17 mouse cellular contexts compared by ENCODE assay signal in the genomic region with DNA sequence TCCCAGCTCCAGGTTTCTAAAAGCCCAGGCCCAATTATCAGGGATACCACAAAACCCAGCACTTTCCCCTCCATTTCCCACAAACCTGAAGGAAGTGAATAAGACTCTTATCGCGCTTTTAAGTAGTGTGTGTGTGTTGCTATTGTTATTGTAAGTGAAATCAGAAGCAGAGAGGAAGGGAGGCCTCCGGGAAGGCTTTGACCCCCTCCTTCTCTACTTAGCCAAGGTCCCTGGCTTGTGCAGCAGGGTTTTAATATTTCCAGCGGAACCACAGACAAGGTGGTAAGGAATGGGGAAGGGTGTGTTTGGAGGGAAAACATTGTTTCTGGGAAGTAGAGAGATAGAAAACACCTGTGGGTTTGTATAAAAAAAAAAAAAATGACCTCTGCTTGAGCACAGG. TPM values are rescaled to one million over a fixed set of nuclear protein-coding genes. Genes with fewer than 3 reads are reported as not detected.
DNase-seq lines count a peak whose midpoint lies in the region; ATAC-seq and TF ChIP-seq lines count a peak whose summit lies in the region.
"Had no signal": no experiment of that assay in that cellular context is flagged by ENCODE, and none has a peak within 500 bp of the region (broad histone marks: within the 10 kb centered on the region; RNA-seq: fewer than 3 reads in every experiment).

No protein-coding gene starts in this region.

- intact Hi-C loops in heart, postnatal 14 days (cut with DNase I) = no loop called here
- intact Hi-C loops in left cerebral cortex, postnatal 10 days (cut with DNase I) = no loop called here

- no peaks in the 10 kb centered on the region for H3K36me3 ChIP-seq in heart, embryonic 12.5 days
- H3K36me3 ChIP-seq in testis, adult 2 months (ENCODE audit: control insufficient read depth, insufficient read depth, low read length) = no peaks in the 10 kb centered on the region
- no peaks in the 10 kb centered on the region for H3K36me3 ChIP-seq in heart, postnatal 0 days (replicated peaks; ENCODE audit: control insufficient read depth, insufficient read depth, low read length)
- H3K36me3 ChIP-seq: neural tube, embryonic 12.5 days had no signal

- DNase-seq in heart, postnatal 14 days = no peak
- no peak for DNase-seq in testis, postnatal 14 days (ENCODE audit: low spot score)
- DNase-seq in heart, postnatal 0 days (ENCODE audit: low spot score) = peak; percentile 57
- no peak for DNase-seq in adrenal gland, adult 8-10 months
- DNase-seq in left cerebral cortex, postnatal 10 days (ENCODE audit: extremely low spot score in 1 of 2, low spot score in 2 of 2) = no peak
- DNase-seq: adrenal gland, postnatal 25 days; cerebellum, adult 11 months; layer of hippocampus, postnatal 36 days; thymus, postnatal 4 days had no signal

- H3K4me1 ChIP-seq in heart, embryonic 12.5 days (replicated peaks) = peaks cover 43% of the 10 kb centered on the region
- H3K4me1 ChIP-seq in testis, adult 2 months (ENCODE audit: control insufficient read depth, insufficient read depth, low read length) = no peaks in the 10 kb centered on the region; the same call in 1 of the 2 replicates
- H3K4me1 ChIP-seq in heart, postnatal 0 days (ENCODE audit: control insufficient read depth, insufficient read depth) = no peaks in the 10 kb centered on the region
- H3K4me1 ChIP-seq: neural tube, embryonic 12.5 days had no signal

- no peak overlapping the region for H3K4me3 ChIP-seq in heart, embryonic 12.5 days
- H3K4me3 ChIP-seq in testis, adult 2 months (ENCODE audit: control insufficient read depth, low read depth, low read length) = peak overlapping the region; percentile 46
- H3K4me3 ChIP-seq in heart, postnatal 0 days (ENCODE audit: low read depth, low read length) = no peak overlapping the region
- H3K4me3 ChIP-seq: erythroblast, embryonic 14.5 days; neural tube, embryonic 12.5 days had no signal

- no peaks in the 10 kb centered on the region for H3K27me3 ChIP-seq in heart, embryonic 12.5 days (replicated peaks)
- H3K27me3 ChIP-seq in testis, adult 2 months (ENCODE audit: control insufficient read depth, insufficient read depth, low read length) = no peaks in the 10 kb centered on the region
- no peaks in the 10 kb centered on the region for H3K27me3 ChIP-seq in heart, postnatal 0 days (ENCODE audit: control insufficient read depth, insufficient read depth, low read length)
- H3K27me3 ChIP-seq: CH12.LX; neural tube, embryonic 12.5 days had no signal

- TF ChIP-seq EP300 in heart, postnatal 0 days (IDR thresholded peaks at IDR 0.05; ENCODE audit: low read depth) = no peak

- H3K27ac ChIP-seq in heart, embryonic 12.5 days (ENCODE audit: poor library complexity, severe bottlenecking) = peak overlapping the region; percentile 61
- no peak overlapping the region for H3K27ac ChIP-seq in testis, adult 2 months (ENCODE audit: control insufficient read depth, insufficient read depth, low read depth, low read length)
- H3K27ac ChIP-seq in heart, postnatal 0 days (ENCODE audit: low read depth) = peak overlapping the region; percentile 80
- H3K27ac ChIP-seq: hindbrain, postnatal 0 days; neural tube, embryonic 12.5 days had no signal

- no peaks in the 10 kb centered on the region for H3K9me3 ChIP-seq in heart, embryonic 12.5 days (replicated peaks)
- H3K9me3 ChIP-seq in heart, postnatal 0 days (replicated peaks; ENCODE audit: control insufficient read depth, low read length) = no peaks in the 10 kb centered on the region
- H3K9me3 ChIP-seq: neural tube, embryonic 12.5 days had no signal

- WGBS in heart, embryonic 12.5 days = 25% methylated on average over 4 of the region's 4 CpGs
- WGBS in heart, postnatal 0 days = 33% methylated on average over 4 of the region's 4 CpGs

- no peak overlapping the region for H3K4me2 ChIP-seq in heart, embryonic 12.5 days
- H3K4me2 ChIP-seq in heart, postnatal 0 days (ENCODE audit: low read depth, low read length) = no peak overlapping the region
- H3K4me2 ChIP-seq: midbrain, embryonic 11.5 days; neural tube, embryonic 12.5 days had no signal

- ATAC-seq in heart, embryonic 12.5 days (ENCODE audit: insufficient number of reproducible peaks, low FRiP score) = peak; percentile 26; the same call in 1 of the 2 replicates
- ATAC-seq in heart, postnatal 0 days (ENCODE audit: insufficient read depth, low read depth) = peak; percentile 34; the same call in 1 of the 2 replicates
- ATAC-seq in CD4-positive, CD25-positive, alpha-beta regulatory T cell, adult 4 months = no peak

- TF ChIP-seq CTCF in testis, adult 2 months (IDR thresholded peaks at IDR 0.05; ENCODE audit: control insufficient read depth, insufficient read depth, insufficient replicate concordance, low read depth, low read length) = no peak
- no peak for TF ChIP-seq CTCF in heart, postnatal 0 days (IDR thresholded peaks at IDR 0.05; ENCODE audit: low read depth)

- H3K9ac ChIP-seq in heart, embryonic 12.5 days = no peak overlapping the region
- no peak overlapping the region for H3K9ac ChIP-seq in heart, postnatal 0 days (replicated peaks; ENCODE audit: low read depth, low read length)
- H3K9ac ChIP-seq: neural tube, embryonic 12.5 days had no signal

- no peak for TF ChIP-seq POLR2A in testis, adult 2 months (IDR thresholded peaks at IDR 0.05; ENCODE audit: control insufficient read depth, low read depth, low read length)

RNA-seq across cellular contexts. Expression of a gene that starts 34.4 kb away (rescaled TPM):
- 164 and 168 TPM in 2 replicates for polyA plus RNA-seq in heart, embryonic 12.5 days (2016; fragmentation: Nextera tagmentation; extraction: Ambion mirVana)
- total RNA-seq in heart, postnatal 14 days (2021) = 10 to 100 TPM; 70.8 to 72.2 TPM
- 289 and 306 TPM in 2 replicates for polyA plus RNA-seq in testis, adult 2 months (2012; rRNA removed)
- total RNA-seq in heart, postnatal 0 days (2014; rRNA removed; ENCODE audit: low replicate concordance) = 46.4 and 52.6 TPM in 2 replicates
- polyA plus RNA-seq in heart, postnatal 0 days (2015; fragmentation: Nextera tagmentation; extraction: Ambion mirVana) = 107 and 109 TPM in 2 replicates
- 100 to 1,000 TPM; 219 to 284 TPM for polyA plus RNA-seq in CD4-positive, CD25-positive, alpha-beta regulatory T cell, adult 4 months (2017; shearing (Covaris generic))
- 100 to 1,000 TPM; 173 to 211 (median 196) TPM for total RNA-seq in adrenal gland, adult 8-10 months (2022)
- total RNA-seq in left cerebral cortex, postnatal 10 days (2021) = 10 to 100 TPM; 90.9 to 96.4 TPM
